7 mouse cellular contexts compared by ENCODE assay signal in genomic region chr5:73133833-73134185, GRCm38 (mm10).
DNase-seq lines count a peak whose midpoint lies in the region; ATAC-seq and TF ChIP-seq lines count a peak whose summit lies in the region.

No protein-coding gene starts in this region.

- peak; percentile 54; the same call in 1 of the 2 replicates for ATAC-seq in kidney, embryonic 15.5 days (replicated peaks; ENCODE audit: low FRiP score)
- ATAC-seq in liver, embryonic 15.5 days (ENCODE audit: insufficient read depth) = peak; percentile 74

- TF ChIP-seq POLR2A in cerebellum, adult 2 months (IDR thresholded peaks at IDR 0.05; ENCODE audit: borderline replicate concordance, insufficient read depth, low read length) = no peak

- H3K9ac ChIP-seq in kidney, embryonic 15.5 days = no peak overlapping the region
- 0 out of 2 replicates have a peak overlapping the region, but pooled peaks have one; percentile 14 for H3K9ac ChIP-seq in liver, embryonic 15.5 days

- no peaks in the 10 kb centered on the region for H3K9me3 ChIP-seq in E14TG2a.4 (ENCODE audit: low read length)
- H3K9me3 ChIP-seq in kidney, embryonic 15.5 days (replicated peaks) = no peaks in the 10 kb centered on the region
- no peaks in the 10 kb centered on the region for H3K9me3 ChIP-seq in liver, embryonic 15.5 days (replicated peaks)

- H3K27ac ChIP-seq in cerebellum, adult 2 months (ENCODE audit: insufficient read depth, low read length) = no peak overlapping the region
- H3K27ac ChIP-seq in kidney, embryonic 15.5 days = no peak overlapping the region
- peak overlapping the region; percentile 82 for H3K27ac ChIP-seq in liver, embryonic 15.5 days (replicated peaks)

- H3K27me3 ChIP-seq in E14TG2a.4 (ENCODE audit: insufficient read depth, low read length) = no peaks in the 10 kb centered on the region
- no peaks in the 10 kb centered on the region for H3K27me3 ChIP-seq in cerebellum, adult 2 months (ENCODE audit: control insufficient read depth, insufficient read depth, low read length)
- H3K27me3 ChIP-seq in kidney, embryonic 15.5 days = no peaks in the 10 kb centered on the region
- H3K27me3 ChIP-seq in liver, embryonic 15.5 days = no peaks in the 10 kb centered on the region

- peak; percentile 58 for DNase-seq in A20 (ENCODE audit: low read depth, low spot score)
- DNase-seq in cerebellum, adult 2 months = peak; percentile 31 to 44
- DNase-seq in heart, adult 8-10 months (ENCODE audit: low spot score) = peak; percentile 57
- DNase-seq in retina, embryonic 14.5 days (ENCODE audit: low spot score) = peak; percentile 80

- H3K4me3 ChIP-seq in E14TG2a.4 (replicated peaks; ENCODE audit: low read length) = no peak overlapping the region
- no peak overlapping the region for H3K4me3 ChIP-seq in cerebellum, adult 2 months (replicated peaks; ENCODE audit: insufficient read depth, low read depth, low read length)
- no peak overlapping the region for H3K4me3 ChIP-seq in kidney, embryonic 15.5 days (replicated peaks)
- H3K4me3 ChIP-seq in liver, embryonic 15.5 days (replicated peaks) = peak overlapping the region; percentile 34; the same call in 1 of the 2 replicates

- no peak overlapping the region for H3K4me2 ChIP-seq in kidney, embryonic 15.5 days
- H3K4me2 ChIP-seq in liver, embryonic 15.5 days = peak overlapping the region; percentile 55

- TF ChIP-seq CTCF in E14TG2a.4 (conservative IDR thresholded peaks at IDR 0.05; ENCODE audit: low read length) = peak; percentile 58
- peak; percentile 75 for TF ChIP-seq CTCF in cerebellum, adult 2 months (IDR thresholded peaks at IDR 0.05; ENCODE audit: borderline replicate concordance, insufficient read depth, low read depth, low read length)

- peaks cover 7% of the 10 kb centered on the region; the same call in 1 of the 2 replicates for H3K4me1 ChIP-seq in E14TG2a.4 (replicated peaks; ENCODE audit: low read depth, low read length)
- H3K4me1 ChIP-seq in cerebellum, adult 2 months (ENCODE audit: control insufficient read depth, insufficient read depth, low read length) = no peaks in the 10 kb centered on the region
- H3K4me1 ChIP-seq in kidney, embryonic 15.5 days = no peaks in the 10 kb centered on the region
- peaks cover 40% of the 10 kb centered on the region for H3K4me1 ChIP-seq in liver, embryonic 15.5 days (replicated peaks)

- H3K36me3 ChIP-seq in E14TG2a.4 (ENCODE audit: insufficient read depth, low read length) = peaks cover 38% of the 10 kb centered on the region
- H3K36me3 ChIP-seq in kidney, embryonic 15.5 days = peaks cover 20% of the 10 kb centered on the region; the same call in 1 of the 2 replicates
- H3K36me3 ChIP-seq in liver, embryonic 15.5 days (replicated peaks) = peaks cover 77% of the 10 kb centered on the region

- 26% methylated on average over 5 of the region's 5 CpGs for WGBS in cerebellum, adult 2 months
- 40% methylated on average over 5 of the region's 5 CpGs for WGBS in kidney, embryonic 15.5 days
- WGBS in liver, embryonic 15.5 days (ENCODE audit: insufficient replicate concordance) = 35% methylated on average over 5 of the region's 5 CpGs
